Mouse (Mus musculus): ENCODE results near the gene Ccdc22. TPM values are rescaled to one million over a fixed set of nuclear protein-coding genes. Genes with fewer than 3 reads are reported as not detected.

Gene Ccdc22
- polyA plus RNA-seq, 1 experiment, result 28.8 TPM

- H3K36me3 ChIP-seq (ENCODE audit: control insufficient read depth, insufficient read depth), result no peaks in the 10 kb centered on the region
- H3K27me3 ChIP-seq (ENCODE audit: control insufficient read depth, insufficient read depth, insufficient read length), result no peaks in the 10 kb centered on the region
- H3ac ChIP-seq (ENCODE audit: control insufficient read depth, insufficient read length), result no peak overlapping the region
- TF ChIP-seq E2F4 (IDR thresholded peaks at IDR 0.05; ENCODE audit: insufficient read depth) (no peak), MAX (IDR thresholded peaks at IDR 0.05; ENCODE audit: low read depth) (no peak), REST (IDR thresholded peaks at IDR 0.05; ENCODE audit: insufficient read depth, insufficient read length) (no peak), POLR2A (IDR thresholded peaks at IDR 0.05; ENCODE audit: insufficient read length, low read depth) (no peak), POLR2AphosphoS2 (IDR thresholded peaks at IDR 0.05; ENCODE audit: insufficient read length, low read depth) (no peak), SRF (IDR thresholded peaks at IDR 0.05; ENCODE audit: control insufficient read depth, insufficient read length, low read depth) (no peak), CEBPB (IDR thresholded peaks at IDR 0.05; ENCODE audit: insufficient read depth, poor library complexity, severe bottlenecking) (no peak), MYOG (IDR thresholded peaks at IDR 0.05; ENCODE audit: control insufficient read depth in 1 of 3, insufficient read depth in 1 of 3, insufficient read length in 2 of 3, low read depth in 2 of 3) (no peak), USF1 (IDR thresholded peaks at IDR 0.05; ENCODE audit: low read depth) (no peak), MYOD1 (IDR thresholded peaks at IDR 0.05; ENCODE audit: control insufficient read depth in 1 of 3, insufficient read length in 2 of 3, low read depth in 2 of 3) (no peak), TCF3 (IDR thresholded peaks at IDR 0.05; ENCODE audit: insufficient read length, low read depth) (no peak), TCF12 (IDR thresholded peaks at IDR 0.05; ENCODE audit: insufficient read depth, poor library complexity, severe bottlenecking) (no peak)
- peak overlapping the region; percentile 76 for H3K4me2 ChIP-seq (ENCODE audit: low read depth)
- peaks cover 3% of the 10 kb centered on the region for H3K79me2 ChIP-seq (ENCODE audit: control insufficient read depth, insufficient read depth)
- H3K4me3 ChIP-seq, result peak overlapping the region; percentile 33
Observed at GRCm38 (mm10) chrX:7604004-7604403, 1.3 kb downstream of the Ccdc22 start.

- no peak overlapping the region for H3K4me3 ChIP-seq
- H3ac ChIP-seq (ENCODE audit: control insufficient read depth, insufficient read length), result no peak overlapping the region
- no peaks in the 10 kb centered on the region for H3K36me3 ChIP-seq (ENCODE audit: control insufficient read depth, insufficient read depth)
- no peaks in the 10 kb centered on the region for H3K79me2 ChIP-seq (ENCODE audit: control insufficient read depth, insufficient read depth)
- no peak overlapping the region for H3K4me2 ChIP-seq (ENCODE audit: low read depth)
- H3K27me3 ChIP-seq (ENCODE audit: control insufficient read depth, insufficient read depth, insufficient read length), result no peaks in the 10 kb centered on the region
- TF ChIP-seq E2F4 (IDR thresholded peaks at IDR 0.05; ENCODE audit: insufficient read depth), result no peak
Observed at GRCm38 (mm10) chrX:7595371-7595770, 9.9 kb downstream of the Ccdc22 start.

- Histone ChIP-seq H3ac (ENCODE audit: control insufficient read depth, insufficient read length) (no peak overlapping the region), H3K36me3 (ENCODE audit: control insufficient read depth, insufficient read depth) (no peaks in the 10 kb centered on the region), H3K4me3 (no peak overlapping the region), H3K27me3 (ENCODE audit: control insufficient read depth, insufficient read depth, insufficient read length) (no peaks in the 10 kb centered on the region), H3K79me2 (ENCODE audit: control insufficient read depth, insufficient read depth) (no peaks in the 10 kb centered on the region), H3K4me2 (ENCODE audit: low read depth) (no peak overlapping the region)
- TF ChIP-seq REST (IDR thresholded peaks at IDR 0.05; ENCODE audit: insufficient read depth, insufficient read length), result no peak
- no peak for TF ChIP-seq TCF3 (IDR thresholded peaks at IDR 0.05; ENCODE audit: insufficient read length, low read depth)
- no peak for TF ChIP-seq SRF (IDR thresholded peaks at IDR 0.05; ENCODE audit: control insufficient read depth, insufficient read length, low read depth)
- TF ChIP-seq MYOD1 (IDR thresholded peaks at IDR 0.05; ENCODE audit: control insufficient read depth in 1 of 3, insufficient read length in 2 of 3, low read depth in 2 of 3), result no peak
- TF ChIP-seq POLR2AphosphoS2 (IDR thresholded peaks at IDR 0.05; ENCODE audit: insufficient read length, low read depth), result no peak
- TF ChIP-seq POLR2A (IDR thresholded peaks at IDR 0.05; ENCODE audit: insufficient read length, low read depth), result no peak
Observed at GRCm38 (mm10) chrX:7586356-7586755, 19.0 kb downstream of the Ccdc22 start.

- H3K4me2 ChIP-seq (ENCODE audit: low read depth), result no peak overlapping the region
- H3K4me3 ChIP-seq, result no peak overlapping the region
- no peaks in the 10 kb centered on the region for H3K36me3 ChIP-seq (ENCODE audit: control insufficient read depth, insufficient read depth)
- no peaks in the 10 kb centered on the region for H3K79me2 ChIP-seq (ENCODE audit: control insufficient read depth, insufficient read depth)
- H3K27me3 ChIP-seq (ENCODE audit: control insufficient read depth, insufficient read depth, insufficient read length), result no peaks in the 10 kb centered on the region
- no peak overlapping the region for H3ac ChIP-seq (ENCODE audit: control insufficient read depth, insufficient read length)
- TF ChIP-seq POLR2A (IDR thresholded peaks at IDR 0.05; ENCODE audit: insufficient read length, low read depth) (no peak), USF1 (IDR thresholded peaks at IDR 0.05; ENCODE audit: low read depth) (no peak), MYOG (IDR thresholded peaks at IDR 0.05; ENCODE audit: control insufficient read depth in 1 of 3, insufficient read depth in 1 of 3, insufficient read length in 2 of 3, low read depth in 2 of 3) (no peak), E2F4 (IDR thresholded peaks at IDR 0.05; ENCODE audit: insufficient read depth) (no peak), TCF12 (IDR thresholded peaks at IDR 0.05; ENCODE audit: insufficient read depth, poor library complexity, severe bottlenecking) (no peak)
Observed at GRCm38 (mm10) chrX:7583881-7584280, 21.4 kb downstream of the Ccdc22 start.

GRCm38 (mm10) chrX:7581151-7581550 lies 24.2 kb downstream of the Ccdc22 start:
- no peak overlapping the region for H3K4me3 ChIP-seq
- no peaks in the 10 kb centered on the region for H3K36me3 ChIP-seq (ENCODE audit: control insufficient read depth, insufficient read depth)
- H3K4me2 ChIP-seq (ENCODE audit: low read depth), result no peak overlapping the region
- H3K27me3 ChIP-seq (ENCODE audit: control insufficient read depth, insufficient read depth, insufficient read length), result no peaks in the 10 kb centered on the region
- H3K79me2 ChIP-seq (ENCODE audit: control insufficient read depth, insufficient read depth), result no peaks in the 10 kb centered on the region
- no peak for TF ChIP-seq MAX (IDR thresholded peaks at IDR 0.05; ENCODE audit: low read depth)
- TF ChIP-seq POLR2A (IDR thresholded peaks at IDR 0.05; ENCODE audit: insufficient read length, low read depth), result no peak
- TF ChIP-seq CEBPB (IDR thresholded peaks at IDR 0.05; ENCODE audit: insufficient read depth, poor library complexity, severe bottlenecking), result no peak
- TF ChIP-seq TCF12 (IDR thresholded peaks at IDR 0.05; ENCODE audit: insufficient read depth, poor library complexity, severe bottlenecking), result no peak
- TF ChIP-seq TCF3 (IDR thresholded peaks at IDR 0.05; ENCODE audit: insufficient read length, low read depth), result no peak
- TF ChIP-seq REST (IDR thresholded peaks at IDR 0.05; ENCODE audit: insufficient read depth, insufficient read length), result no peak
- TF ChIP-seq MYOD1 (IDR thresholded peaks at IDR 0.05; ENCODE audit: control insufficient read depth in 1 of 3, insufficient read length in 2 of 3, low read depth in 2 of 3), result no peak
- no peak for TF ChIP-seq POLR2AphosphoS2 (IDR thresholded peaks at IDR 0.05; ENCODE audit: insufficient read length, low read depth)
- TF ChIP-seq USF1 (IDR thresholded peaks at IDR 0.05; ENCODE audit: low read depth), result no peak
- TF ChIP-seq MYOG (IDR thresholded peaks at IDR 0.05; ENCODE audit: control insufficient read depth in 1 of 3, insufficient read depth in 1 of 3, insufficient read length in 2 of 3, low read depth in 2 of 3), result no peak
- H3ac ChIP-seq (ENCODE audit: control insufficient read depth, insufficient read length), result no peak overlapping the region

All from myocyte (in vitro differentiated cells).